Mouse (Mus musculus) G1E (cell line): ENCODE data around the gene Kctd11. TPM values are rescaled to one million over a fixed set of nuclear protein-coding genes. Genes with fewer than 3 reads are reported as not detected.

Source experiments
- ATAC-seq: 2 replicates; pipeline ENCODE4 v1.8.0; 2016; ENCODE audit warnings: mild to moderate bottlenecking; ENCODE audit not compliant: insufficient number of reproducible peaks, poor library complexity, low FRiP score, severe bottlenecking; ENCODE audit errors: extremely low read depth
- DNase-seq: peaks from one replicate; pipeline ENCODE4 v3.0.0; 2012; ENCODE audit warnings: low spot score
- H3K27me3 ChIP-seq: 2 replicates; pipeline ENCODE4 v1.6.1; 2012; ENCODE audit warnings: mild to moderate bottlenecking, low read length, inconsistent platforms; ENCODE audit not compliant: insufficient read depth
- H3K36me3 ChIP-seq: replicated peaks from 2 replicates; pipeline ENCODE3; 2012; ENCODE audit warnings: mild to moderate bottlenecking, inconsistent platforms
- H3K4me1 ChIP-seq: 2 replicates; pipeline ENCODE4 v1.6.1; 2012; ENCODE audit warnings: low read depth, low read length, inconsistent platforms, mixed read lengths; ENCODE audit not compliant: insufficient read depth
- H3K4me3 ChIP-seq: 2 replicates; pipeline ENCODE4 v1.5.1; 2012; ENCODE audit warnings: low read depth, mild to moderate bottlenecking, inconsistent platforms, low read length, moderate library complexity, mixed read lengths
- H3K9me3 ChIP-seq: replicated peaks from 2 replicates; pipeline ENCODE4 v1.6.1; 2012; ENCODE audit warnings: inconsistent platforms
- CTCF ChIP-seq: IDR thresholded peaks from 2 replicates; pipeline ENCODE4 v1.5.1; 2012; ENCODE audit warnings: low read depth, low read length, inconsistent platforms, mixed read lengths
- GATA1 ChIP-seq: IDR thresholded peaks from 2 replicates; pipeline ENCODE4 v1.6.1; 2012; ENCODE audit warnings: borderline replicate concordance, low read length, inconsistent platforms, mixed read lengths
- GATA2 ChIP-seq: IDR thresholded peaks from 2 replicates; pipeline ENCODE4 v1.6.1; 2012; ENCODE audit warnings: low read depth, low read length, inconsistent platforms, borderline replicate concordance
- POLR2AphosphoS5 ChIP-seq: IDR thresholded peaks from 2 replicates; pipeline ENCODE4 v1.6.1; 2012; ENCODE audit warnings: low read depth, low read length, inconsistent platforms; ENCODE audit not compliant: insufficient replicate concordance
- TAL1 ChIP-seq: conservative IDR thresholded peaks from 2 replicates; pipeline ENCODE4 v1.6.1; 2012; ENCODE audit warnings: low read depth, low read length, inconsistent platforms, mixed read lengths
- polyA plus RNA-seq: library from polyadenylated mRNA; stranded (reverse); fragments of >175 nt; gene quantifications from 2 replicates; pipeline ENCODE4 v1.2.3, GENCODE M21; 2012
- total RNA-seq, 2 experiments: library from RNA; stranded (forward) in 1 of 2; stranded (reverse) in 1 of 2; fragments of 200-1000 nt in 1 of 2; fragments of >200 nt in 1 of 2; fragmentation: Nextera tagmentation in 1 of 2; gene quantifications; 2 replicates each; pipeline ENCODE4 v1.2.3; 2014 to 2017

The Kctd11 gene
- total and polyA plus RNA-seq, 3 experiments: 0.39 to 0.90 (median 0.55) TPM

GRCm38 (mm10) chr11:69883066-69883465, 1.9 kb upstream of the Kctd11 start:
- H3K36me3 ChIP-seq: peaks cover 77% of the 10 kb centered on the region
- H3K4me1 ChIP-seq: peaks cover 80% of the 10 kb centered on the region
- TF ChIP-seq POLR2AphosphoS5 (no peak), CTCF (no peak), GATA2 (no peak), GATA1 (no peak), TAL1 (no peak)
- H3K4me3 ChIP-seq: no peak overlapping the region
- H3K27me3 ChIP-seq: peaks cover 7% of the 10 kb centered on the region; the same call in 1 of the 2 replicates
- ATAC-seq: no peak
- DNase-seq: no peak
- H3K9me3 ChIP-seq: no peaks in the 10 kb centered on the region

GRCm38 (mm10) chr11:69881787-69882670, 823 bp upstream of the Kctd11 start:
- H3K9me3 ChIP-seq: no peaks in the 10 kb centered on the region
- peaks cover 66% of the 10 kb centered on the region for H3K36me3 ChIP-seq
- ATAC-seq (no peak), DNase-seq (no peak)
- H3K4me1 ChIP-seq: peaks cover 75% of the 10 kb centered on the region
- peak overlapping the region; percentile 72; the same call in 1 of the 2 replicates for H3K4me3 ChIP-seq
- peaks cover 7% of the 10 kb centered on the region; the same call in 1 of the 2 replicates for H3K27me3 ChIP-seq
- TF ChIP-seq CTCF (no peak), GATA2 (no peak), GATA1 (no peak), POLR2AphosphoS5 (no peak), TAL1 (no peak)

- peaks cover 51% of the 10 kb centered on the region for H3K36me3 ChIP-seq
These were observed 727 bp downstream of the Kctd11 start for GRCm38 (mm10) chr11:69880506-69880852.

DNA sequence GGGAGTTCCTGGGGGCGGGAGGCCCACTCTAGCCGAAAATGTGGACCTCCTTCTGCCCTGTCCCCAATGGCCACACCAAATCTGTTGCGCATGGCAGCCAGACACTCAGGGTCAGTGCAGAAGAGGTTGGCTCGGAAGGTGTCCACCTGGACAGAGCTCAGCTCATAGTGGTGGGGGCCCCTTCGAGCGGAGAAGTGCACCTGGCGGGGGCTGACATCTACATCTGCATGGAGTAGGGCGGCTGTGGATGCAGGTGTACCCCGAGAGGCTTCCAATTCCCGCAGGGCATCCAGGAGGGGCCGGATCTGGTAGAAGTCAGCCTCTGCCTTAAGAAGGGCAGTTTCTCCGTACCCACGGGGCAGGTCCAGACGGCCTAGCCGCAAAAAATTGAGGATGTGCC, 1.5 kb downstream of the Kctd11 start:
- no peak for DNase-seq
- Histone ChIP-seq H3K27me3 (peaks cover 8% of the 10 kb centered on the region), H3K9me3 (no peaks in the 10 kb centered on the region), H3K4me3 (no peak overlapping the region), H3K4me1 (peaks cover 63% of the 10 kb centered on the region), H3K36me3 (peaks cover 43% of the 10 kb centered on the region)
- TF ChIP-seq CTCF (no peak), POLR2AphosphoS5 (no peak), GATA2 (no peak), TAL1 (no peak), GATA1 (no peak)
- ATAC-seq: no peak

More at GRCm38 (mm10) chr11:69880506-69880852, 727 bp downstream of the Kctd11 start:
- DNase-seq (peak; percentile 41), ATAC-seq (peak; percentile 31; the same call in 1 of the 2 replicates)
- Histone ChIP-seq H3K9me3 (no peaks in the 10 kb centered on the region), H3K27me3 (peaks cover 7% of the 10 kb centered on the region; the same call in 1 of the 2 replicates), H3K4me3 (peak overlapping the region; percentile 72), H3K4me1 (peaks cover 71% of the 10 kb centered on the region)
- peak; percentile 79 for TF ChIP-seq CTCF
- no peak for TF ChIP-seq GATA2
- no peak for TF ChIP-seq GATA1
- no peak for TF ChIP-seq POLR2AphosphoS5

DNA sequence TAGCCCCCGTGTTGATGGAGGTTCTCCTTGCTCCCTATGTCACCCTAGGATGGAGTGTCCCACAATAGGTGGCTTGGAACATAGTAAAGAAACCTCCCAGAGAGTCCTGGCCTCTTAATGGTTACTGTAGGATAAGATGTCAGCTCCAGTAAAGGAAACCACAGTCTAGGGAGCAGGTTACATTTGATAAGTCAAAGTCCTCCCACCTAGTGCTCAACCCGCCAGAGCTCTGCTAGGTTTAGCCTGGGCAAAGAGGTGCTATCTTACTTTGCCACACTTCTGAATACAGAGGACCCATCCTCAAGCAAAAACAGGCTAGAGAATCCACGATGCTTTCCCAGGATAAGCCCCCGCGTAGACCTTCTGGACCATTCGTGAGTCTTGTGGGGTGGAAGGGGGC, 2.3 kb downstream of the Kctd11 start:
- ATAC-seq (no peak), DNase-seq (no peak)
- TF ChIP-seq GATA2 (no peak), POLR2AphosphoS5 (no peak), TAL1 (no peak), CTCF (no peak), GATA1 (no peak)
- peaks cover 15% of the 10 kb centered on the region for H3K27me3 ChIP-seq
- H3K9me3 ChIP-seq: no peaks in the 10 kb centered on the region
- H3K36me3 ChIP-seq: peaks cover 35% of the 10 kb centered on the region
- H3K4me3 ChIP-seq: no peak overlapping the region
- H3K4me1 ChIP-seq: peaks cover 57% of the 10 kb centered on the region

DNA sequence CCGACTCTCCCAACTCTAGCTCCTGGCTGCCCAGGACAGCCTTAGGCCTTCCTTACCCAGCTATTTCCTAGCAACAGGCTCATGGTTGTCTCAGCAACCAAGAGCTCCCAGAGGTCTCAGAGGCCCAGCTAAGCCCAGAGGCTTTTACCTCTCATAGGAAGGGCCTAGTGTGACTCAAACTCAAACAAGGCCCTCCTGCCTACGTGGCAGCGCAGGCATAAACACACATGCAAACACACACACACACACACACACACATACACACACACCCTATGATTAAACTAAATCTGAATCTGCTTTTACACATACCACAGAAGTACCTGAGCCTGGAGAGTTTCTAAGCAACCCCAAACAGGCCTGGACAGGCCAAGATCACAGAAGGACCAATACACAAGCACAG, 2.8 kb downstream of the Kctd11 start:
- no peak overlapping the region for H3K4me3 ChIP-seq
- no peak for TF ChIP-seq CTCF
- TF ChIP-seq GATA1: no peak
- no peak for TF ChIP-seq GATA2
- TF ChIP-seq TAL1: no peak
- TF ChIP-seq POLR2AphosphoS5: no peak
- ATAC-seq: no peak
- peaks cover 55% of the 10 kb centered on the region for H3K4me1 ChIP-seq
- H3K9me3 ChIP-seq: no peaks in the 10 kb centered on the region
- no peak for DNase-seq
- peaks cover 30% of the 10 kb centered on the region for H3K36me3 ChIP-seq
- H3K27me3 ChIP-seq: peaks cover 15% of the 10 kb centered on the region
